Mouse (Mus musculus) thymus, adult 2 months (tissue): Measurements from ENCODE around the gene Ccnc.

Experiments used
- CTCF ChIP-seq: fragments of 200-500 bp; IDR thresholded peaks from 2 replicates; pipeline ENCODE4 v1.5.1; 2012; ENCODE audit warnings: mild to moderate bottlenecking, control low read depth, low read length, moderate library complexity, borderline replicate concordance; ENCODE audit not compliant: control insufficient read depth, poor library complexity, insufficient read depth; ENCODE audit errors: extremely low read depth
- POLR2A ChIP-seq: fragments of 200-500 bp; IDR thresholded peaks from 2 replicates; pipeline ENCODE4 v1.6.1; 2012; ENCODE audit warnings: mild to moderate bottlenecking, low read length, control low read depth, moderate library complexity; ENCODE audit not compliant: control insufficient read depth, poor library complexity, insufficient read depth; ENCODE audit errors: extremely low read depth

DNA sequence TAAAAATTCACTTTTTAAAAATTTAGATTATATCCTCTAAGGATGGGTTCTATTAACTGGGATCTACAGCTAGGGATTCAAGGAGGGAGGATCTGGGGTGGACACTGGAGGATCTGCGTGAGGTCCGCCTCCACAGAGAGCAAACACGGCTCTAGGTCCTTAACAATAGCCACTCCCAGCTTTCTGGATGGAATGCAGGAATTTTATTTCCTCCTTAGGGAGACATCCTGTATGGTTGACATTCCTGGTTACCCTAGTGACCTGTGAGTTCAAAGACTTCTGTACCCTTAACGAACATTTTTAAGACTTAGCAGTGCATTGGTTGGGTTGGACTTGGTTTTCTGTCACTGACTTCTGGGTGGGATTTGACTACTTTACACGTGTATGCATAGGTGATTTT, 18.2 kb downstream of the Ccnc start:
- TF ChIP-seq CTCF (no peak), POLR2A (no peak)
